Mouse (Mus musculus) E14TG2a.4 (cell line): ENCODE results near the gene Cyp2ab1.

Experiments used
- CTCF ChIP-seq: conservative IDR thresholded peaks from 2 replicates; pipeline ENCODE4 v1.5.1; 2014; ENCODE audit warnings: low read length
- NANOG ChIP-seq: IDR thresholded peaks from 2 replicates; pipeline ENCODE4 v1.6.1; 2014; ENCODE audit warnings: borderline replicate concordance, low read length, mixed read lengths
- POU5F1 ChIP-seq: IDR thresholded peaks from 2 replicates; pipeline ENCODE4 v1.6.1; 2014; ENCODE audit warnings: low read length, borderline replicate concordance

DNA sequence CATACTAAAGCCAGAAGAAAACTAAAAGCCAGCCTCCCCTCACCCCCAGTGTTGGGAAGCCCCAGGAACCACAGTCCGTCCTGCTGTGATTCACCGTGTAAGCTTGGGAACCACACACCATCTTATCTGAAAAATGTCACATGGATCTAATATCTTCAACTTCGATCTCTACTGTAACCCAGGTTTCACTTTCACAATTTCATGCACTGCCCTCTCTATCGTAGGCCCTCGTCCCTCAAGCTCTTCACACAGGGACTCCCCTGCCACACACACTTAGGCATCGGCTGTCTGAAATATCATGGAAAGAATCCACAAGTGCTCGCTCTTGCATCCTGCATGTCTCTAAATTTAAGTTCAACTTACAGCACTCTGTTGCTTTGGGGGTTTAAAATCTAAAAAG, 60.1 kb downstream of the Cyp2ab1 start:
- TF ChIP-seq CTCF = no peak
- TF ChIP-seq POU5F1 = no peak
- no peak for TF ChIP-seq NANOG
